Mouse (Mus musculus) adipocyte (in vitro differentiated cells): ENCODE results near the gene Accsl.

Experiments
- DNase-seq: peaks from one replicate; pipeline ENCODE4 v3.0.0-alpha.2; 2016; ENCODE audit warnings: low spot score

Accsl gene

GRCm38 (mm10) chr2:93874606-93875005 is 5.6 kb upstream of the Accsl start:
- DNase-seq, result no peak

- DNase-seq, result no peak
Measured at GRCm38 (mm10) chr2:93874227-93874514, 5.2 kb upstream of the Accsl start.

GRCm38 (mm10) chr2:93873449-93874226 is 4.7 kb upstream of the Accsl start:
- DNase-seq, result no peak

- DNase-seq, result no peak
Measured at GRCm38 (mm10) chr2:93872257-93872656, 3.3 kb upstream of the Accsl start.

GRCm38 (mm10) chr2:93871411-93871925 is 2.5 kb upstream of the Accsl start:
- DNase-seq, result no peak

- peak; percentile 75 for DNase-seq
Measured at GRCm38 (mm10) chr2:93870842-93871241, 1.9 kb upstream of the Accsl start.

GRCm38 (mm10) chr2:93868566-93868965 is 391 bp downstream of the Accsl start:
- DNase-seq, result no peak

GRCm38 (mm10) chr2:93863229-93863628 is 5.7 kb downstream of the Accsl start:
- no peak for DNase-seq

- no peak for DNase-seq
Measured at GRCm38 (mm10) chr2:93858845-93859244, 10.1 kb downstream of the Accsl start.

- DNase-seq, result no peak
Measured at GRCm38 (mm10) chr2:93851303-93851702, 17.7 kb downstream of the Accsl start.

GRCm38 (mm10) chr2:93850317-93850944 is 18.5 kb downstream of the Accsl start:
- DNase-seq, result no peak

GRCm38 (mm10) chr2:93849505-93850089 is 19.4 kb downstream of the Accsl start, which contains the start of gene Accs:
Gene Accs (minus strand): TSS chr2:93849943.
- peak; percentile 90 for DNase-seq

- no peak for DNase-seq
Measured at GRCm38 (mm10) chr2:93841349-93841748, 27.6 kb downstream of the Accsl start.

GRCm38 (mm10) chr2:93840109-93840508 is 28.8 kb downstream of the Accsl start:
- DNase-seq, result peak; percentile 29

GRCm38 (mm10) chr2:93838931-93839330 is 30.0 kb downstream of the Accsl start:
- no peak for DNase-seq

GRCm38 (mm10) chr2:93836232-93836785 is 32.6 kb downstream of the Accsl start:
- DNase-seq, result no peak

- no peak for DNase-seq
Measured at GRCm38 (mm10) chr2:93835596-93835995, 33.4 kb downstream of the Accsl start.

GRCm38 (mm10) chr2:93823519-93823918 is 45.4 kb downstream of the Accsl start:
- peak; percentile 98 for DNase-seq

- peak; percentile 91 for DNase-seq
Measured at GRCm38 (mm10) chr2:93822045-93822749, 46.8 kb downstream of the Accsl start, which contains the start of gene Ext2. Gene Ext2 (minus strand): TSS chr2:93822568.

- DNase-seq, result no peak
Measured at GRCm38 (mm10) chr2:93817791-93818190, 51.2 kb downstream of the Accsl start.

- no peak for DNase-seq
Measured at GRCm38 (mm10) chr2:93813343-93813742, 55.6 kb downstream of the Accsl start.

- peak; percentile 76 for DNase-seq
Measured at GRCm38 (mm10) chr2:93811812-93812211, 57.1 kb downstream of the Accsl start.
